Mouse (Mus musculus) layer of hippocampus, adult 9-11 months (tissue): ENCODE data around the gene Dlg1.

Source experiments
- DNase-seq: peaks from one replicate; pipeline ENCODE4 v3.0.0; 2022

Dlg1 gene

GRCm38 (mm10) chr16:31908959-31909358, 245.7 kb downstream of the Dlg1 start:
- no peak for DNase-seq

DNA sequence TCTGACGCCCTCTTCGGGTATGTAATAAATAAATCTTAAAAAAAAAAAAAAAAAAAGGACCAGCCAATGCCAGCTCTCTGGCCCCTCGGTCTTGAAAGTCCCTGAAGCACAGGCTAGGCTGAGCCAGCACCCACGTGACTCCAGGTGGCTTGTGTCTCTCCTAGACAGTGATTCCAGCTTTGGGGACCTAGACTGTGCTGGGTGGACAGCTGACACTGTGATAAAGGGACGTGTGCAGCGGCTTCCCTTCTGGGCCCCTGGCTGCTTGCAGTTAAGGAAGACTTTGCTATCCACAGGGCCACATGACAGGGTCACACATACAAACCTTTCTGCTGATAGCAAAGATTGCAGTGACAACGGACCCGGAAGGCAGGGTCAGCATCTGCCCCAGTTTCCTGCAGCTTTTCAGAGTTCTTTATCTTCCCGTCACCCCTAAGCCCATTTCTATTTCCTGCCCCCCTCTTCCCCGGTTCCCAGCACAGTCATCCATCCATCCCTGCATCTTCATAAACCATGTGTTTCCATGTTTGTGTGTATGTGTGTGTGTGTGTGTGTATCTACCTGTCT, 247.1 kb downstream of the Dlg1 start:
- no peak for DNase-seq

DNA sequence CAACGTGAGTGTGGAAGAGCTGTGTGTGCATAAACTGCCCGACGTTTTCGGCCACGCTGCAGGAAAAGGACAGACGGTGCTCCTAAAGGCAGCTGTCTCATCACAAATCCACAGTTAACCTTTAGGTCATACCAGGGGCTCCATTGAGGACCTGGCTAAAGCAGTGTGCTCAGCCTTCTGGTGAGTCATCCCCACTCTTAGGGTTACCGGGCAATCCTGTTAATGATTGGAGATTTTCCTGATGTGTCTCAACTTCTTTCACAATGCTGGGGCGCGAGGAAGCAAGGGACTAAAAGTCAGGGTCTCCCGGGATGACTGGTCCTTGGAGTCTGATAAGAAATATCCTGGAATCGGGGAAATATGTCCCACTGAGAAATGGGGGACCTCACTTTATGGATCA, 254.5 kb downstream of the Dlg1 start:
- no peak for DNase-seq

GRCm38 (mm10) chr16:31918248-31918724, 255.0 kb downstream of the Dlg1 start:
- DNase-seq: peak; percentile 85

DNA sequence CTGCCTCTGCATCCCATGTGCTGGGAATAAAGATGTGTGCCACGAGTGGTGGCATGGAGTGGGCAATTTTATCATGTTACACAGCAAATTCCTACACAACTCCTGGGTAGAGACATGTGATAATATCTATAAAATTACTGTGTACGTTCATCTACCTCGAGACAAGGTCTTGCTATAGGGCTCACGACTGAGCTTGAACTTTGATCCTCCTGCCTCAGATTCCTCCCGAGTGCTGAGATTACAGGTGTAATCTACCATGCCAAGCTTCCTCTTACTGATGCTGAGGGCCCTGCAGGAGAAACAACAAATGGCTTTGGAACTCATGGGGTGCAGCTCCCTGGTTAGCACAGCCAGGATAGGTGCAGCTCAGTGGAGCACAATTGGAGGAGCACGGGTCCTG, 261.1 kb downstream of the Dlg1 start:
- DNase-seq: no peak
